Mouse (Mus musculus) stomach, embryonic 16.5 days (tissue): ENCODE data around the gene Trpc2. TPM values are rescaled to one million over a fixed set of nuclear protein-coding genes. Genes with fewer than 3 reads are reported as not detected.

ENCODE experiments used
- ATAC-seq: fragments of 200-750 bp; cut with Nextera tagmentation; 2 replicates; pipeline ENCODE4 v1.8.0; 2017; ENCODE audit warnings: moderate number of reproducible peaks, moderate TSS enrichment; ENCODE audit not compliant: insufficient read depth, low FRiP score
- H3K27ac ChIP-seq: fragments of 300-500 bp; sonication (generic); 2 replicates; pipeline ENCODE4 v1.5.1; 2014; ENCODE audit warnings: low read length
- H3K27me3 ChIP-seq: fragments of 300-500 bp; sonication (generic); 2 replicates; pipeline ENCODE4 v1.6.1; 2014; ENCODE audit warnings: low read length, control low read depth, mixed read lengths; ENCODE audit not compliant: control insufficient read depth, insufficient read depth
- H3K36me3 ChIP-seq: fragments of 300-500 bp; sonication (generic); 2 replicates; pipeline ENCODE4 v1.6.1; 2014; ENCODE audit warnings: low read length; ENCODE audit not compliant: control insufficient read depth, insufficient read depth
- H3K4me1 ChIP-seq: fragments of 300-500 bp; sonication (generic); 2 replicates; pipeline ENCODE4 v1.6.1; 2014; ENCODE audit warnings: low read length, control low read depth, mixed read lengths; ENCODE audit not compliant: control insufficient read depth, insufficient read depth
- H3K4me2 ChIP-seq: fragments of 300-500 bp; sonication (generic); 2 replicates; pipeline ENCODE4 v1.6.1; 2014; ENCODE audit warnings: low read depth, low read length, mixed read lengths
- H3K4me3 ChIP-seq: fragments of 300-500 bp; sonication (generic); replicated peaks from 2 replicates; pipeline ENCODE4 v1.5.1; 2014; ENCODE audit warnings: mild to moderate bottlenecking, low read length
- H3K9ac ChIP-seq: fragments of 300-500 bp; sonication (generic); 2 replicates; pipeline ENCODE4 v1.6.1; 2014; ENCODE audit warnings: low read length
- H3K9me3 ChIP-seq: fragments of 300-500 bp; sonication (generic); replicated peaks from 2 replicates; pipeline ENCODE4 v1.6.1; 2016; ENCODE audit warnings: low read length, control low read depth; ENCODE audit not compliant: control insufficient read depth
- WGBS: fragments of 180-500 bp; shearing (Covaris S2); extraction: QIAGEN DNeasy Blood & Tissue Kit; methylation state at CpG from one replicate; pipeline ENCODE4 v1.1.7; 2014; 5-methylcytosine and 5-hydroxymethylcytosine counted together
- polyA plus RNA-seq: library from polyadenylated mRNA; unstranded; fragments of >200 nt; fragmentation: Nextera tagmentation; extraction: Ambion mirVana; gene quantifications from 2 replicates; pipeline ENCODE4 v1.2.1, GENCODE M21; 2015

Trpc2 gene
- polyA plus RNA-seq, 1 experiment from 2014 or later, result not detected

DNA sequence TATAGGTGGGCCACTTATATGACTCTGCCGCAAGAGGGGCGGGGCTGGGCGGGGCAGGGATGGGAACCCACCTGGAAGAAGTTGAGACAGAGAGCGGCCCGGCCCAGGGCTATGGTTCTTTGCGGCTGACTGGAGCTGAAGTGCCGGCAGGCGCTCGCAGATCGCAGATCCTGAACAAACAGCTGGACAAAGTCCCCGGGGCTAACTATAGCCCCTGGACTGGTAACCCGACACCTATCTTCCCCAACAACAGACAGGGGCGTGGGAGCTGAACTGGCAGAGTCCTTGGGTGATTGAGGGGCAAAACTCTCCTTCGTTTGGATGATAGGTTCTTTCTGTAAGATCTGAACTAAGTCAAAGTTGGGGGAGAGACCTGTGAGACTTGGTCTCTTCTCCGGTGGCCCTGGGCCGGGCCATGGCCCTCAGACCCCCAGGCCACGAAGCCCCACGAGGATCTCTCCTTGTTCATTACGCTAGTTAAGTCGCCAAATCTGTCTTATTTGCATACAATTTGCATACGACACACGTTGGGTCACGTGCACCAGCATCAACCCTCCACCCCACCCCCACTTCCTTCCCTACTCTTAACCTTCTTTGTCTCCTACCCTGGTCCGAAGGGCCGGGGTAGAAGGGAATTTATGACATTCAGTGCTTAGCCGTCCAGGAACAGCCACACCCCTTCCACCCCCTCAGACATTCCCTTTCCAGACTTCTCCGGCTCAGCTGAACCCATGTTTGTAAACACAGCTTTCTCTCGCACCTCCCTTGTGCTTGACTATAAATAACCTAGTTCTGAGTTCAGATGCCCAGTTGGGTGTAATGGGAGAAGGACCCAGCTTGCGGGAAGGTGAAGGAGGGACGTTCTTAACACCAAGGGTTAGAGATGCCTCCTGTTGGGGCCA is 17.1 kb downstream of the Trpc2 start:
- Histone ChIP-seq H3K9ac (peak overlapping the region; percentile 51), H3K4me3 (peak overlapping the region; percentile 30), H3K27me3 (no peaks in the 10 kb centered on the region), H3K4me1 (peaks cover 6% of the 10 kb centered on the region), H3K27ac (no peak overlapping the region), H3K4me2 (peak overlapping the region; percentile 54), H3K9me3 (no peaks in the 10 kb centered on the region), H3K36me3 (no peaks in the 10 kb centered on the region)
- WGBS, result 8% methylated on average over 30 of the region's 30 CpGs
- ATAC-seq, result peak; percentile 48; the same call in 1 of the 2 replicates

DNA sequence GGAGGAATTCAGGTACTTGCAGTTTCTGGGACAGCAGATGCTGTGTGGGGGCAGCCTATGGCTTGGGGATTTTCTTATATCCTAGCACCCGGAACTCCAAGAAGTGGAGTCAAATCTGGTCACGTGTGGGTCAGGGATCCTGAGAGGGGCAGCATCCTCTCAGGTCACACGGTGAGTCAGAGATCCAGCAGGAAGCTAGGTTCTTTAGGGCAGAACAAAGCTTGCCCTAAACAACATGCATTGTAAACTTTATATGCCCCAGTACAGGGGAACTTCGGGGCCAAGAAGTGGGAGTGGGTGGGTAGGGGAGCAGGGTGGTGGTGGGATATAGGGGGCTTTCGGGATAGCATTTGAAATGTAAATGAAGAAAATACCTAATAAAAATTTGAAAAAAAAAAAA is 18.0 kb downstream of the Trpc2 start:
- Histone ChIP-seq H3K27ac (no peak overlapping the region), H3K36me3 (no peaks in the 10 kb centered on the region), H3K4me3 (no peak overlapping the region), H3K4me2 (no peak overlapping the region), H3K9me3 (no peaks in the 10 kb centered on the region), H3K27me3 (no peaks in the 10 kb centered on the region), H3K4me1 (peaks cover 6% of the 10 kb centered on the region), H3K9ac (no peak overlapping the region)
- ATAC-seq, result no peak
- 62% methylated on average over 5 of the region's 5 CpGs for WGBS

- Histone ChIP-seq H3K36me3 (no peaks in the 10 kb centered on the region), H3K4me1 (peaks cover 6% of the 10 kb centered on the region), H3K9me3 (no peaks in the 10 kb centered on the region), H3K27ac (no peak within 1 kb of the TSS), H3K4me2 (no peak within 1 kb of the TSS), H3K4me3 (no peak within 1 kb of the TSS), H3K9ac (no peak within 1 kb of the TSS), H3K27me3 (no peaks in the 10 kb centered on the region)
- no peak for ATAC-seq
- WGBS, result 69% methylated on average over 5 of the region's 5 CpGs
Measured at GRCm38 (mm10) chr7:102101487-102101886, 18.6 kb downstream of the Trpc2 start, which contains the start of gene Art1. Gene Art1 (plus strand): TSS chr7:102101743.

DNA sequence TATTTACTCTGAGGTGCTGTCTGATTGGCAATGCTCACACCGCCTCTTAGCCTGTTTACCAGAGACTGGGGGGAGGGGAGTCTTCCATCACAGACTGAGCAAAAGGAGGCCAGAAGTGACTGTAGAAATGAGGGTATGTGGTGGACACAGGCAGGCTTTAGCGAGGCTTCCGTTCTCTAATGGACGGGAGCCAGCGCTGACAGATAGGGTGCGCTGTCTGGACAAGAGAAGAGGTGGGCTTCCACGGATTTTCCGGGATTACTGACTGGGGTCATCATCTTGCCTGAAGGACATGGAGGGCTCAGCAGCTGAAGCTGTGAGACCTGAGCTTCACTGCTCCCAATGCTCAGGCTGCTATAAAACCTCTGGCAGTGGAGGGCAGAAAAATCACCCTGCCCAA is 19.3 kb downstream of the Trpc2 start:
- WGBS, result 48% methylated on average over 8 of the region's 8 CpGs
- H3K27me3 ChIP-seq, result no peaks in the 10 kb centered on the region
- peaks cover 13% of the 10 kb centered on the region for H3K4me1 ChIP-seq
- no peak overlapping the region for H3K9ac ChIP-seq
- H3K4me2 ChIP-seq, result no peak overlapping the region
- no peak overlapping the region for H3K4me3 ChIP-seq
- H3K27ac ChIP-seq, result no peak overlapping the region
- no peaks in the 10 kb centered on the region for H3K9me3 ChIP-seq
- no peak for ATAC-seq
- H3K36me3 ChIP-seq, result no peaks in the 10 kb centered on the region

- Histone ChIP-seq H3K4me1 (peaks cover 13% of the 10 kb centered on the region), H3K4me3 (no peak overlapping the region), H3K27ac (no peak overlapping the region), H3K9ac (no peak overlapping the region), H3K9me3 (no peaks in the 10 kb centered on the region), H3K36me3 (no peaks in the 10 kb centered on the region), H3K4me2 (no peak overlapping the region), H3K27me3 (no peaks in the 10 kb centered on the region)
- no peak for ATAC-seq
- 44% methylated on average over 6 of the region's 6 CpGs for WGBS
Measured at GRCm38 (mm10) chr7:102102696-102103095, 19.8 kb downstream of the Trpc2 start.

DNA sequence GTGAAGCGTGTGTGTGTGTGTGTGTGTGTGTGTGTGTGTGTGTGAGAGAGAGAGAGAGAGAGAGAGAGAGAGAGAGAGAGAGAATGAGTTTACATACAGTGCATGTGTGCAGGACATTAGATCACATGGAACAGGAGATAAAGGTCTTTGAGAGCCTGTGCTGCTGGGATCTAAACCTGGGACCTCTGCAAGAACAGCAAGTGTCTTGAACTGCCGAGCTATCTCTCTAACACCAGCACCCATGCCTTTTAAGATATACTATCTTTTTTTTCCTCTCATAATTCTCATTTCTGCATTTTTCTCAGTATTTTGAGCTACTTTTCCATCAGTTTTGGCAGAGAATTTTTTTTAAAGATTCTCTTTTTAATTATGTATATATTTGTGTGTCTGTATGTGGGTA is 20.6 kb downstream of the Trpc2 start:
- ATAC-seq, result no peak
- WGBS, result 78% methylated on average over 2 of the region's 2 CpGs
- H3K4me3 ChIP-seq, result no peak overlapping the region

GRCm38 (mm10) chr7:102104126-102104525 is 21.2 kb downstream of the Trpc2 start:
- no peaks in the 10 kb centered on the region for H3K36me3 ChIP-seq
- H3K4me1 ChIP-seq, result peaks cover 13% of the 10 kb centered on the region
- ATAC-seq, result no peak
- no peak overlapping the region for H3K4me2 ChIP-seq
- no peak overlapping the region for H3K27ac ChIP-seq
- H3K9me3 ChIP-seq, result no peaks in the 10 kb centered on the region
- WGBS, result 50% methylated on average over 5 of the region's 5 CpGs
- no peak overlapping the region for H3K9ac ChIP-seq
- no peaks in the 10 kb centered on the region for H3K27me3 ChIP-seq
- no peak overlapping the region for H3K4me3 ChIP-seq

More for the DNA sequence above, 20.6 kb downstream of the Trpc2 start:
- Histone ChIP-seq H3K36me3 (no peaks in the 10 kb centered on the region), H3K9me3 (no peaks in the 10 kb centered on the region), H3K9ac (no peak overlapping the region), H3K4me2 (no peak overlapping the region), H3K27me3 (no peaks in the 10 kb centered on the region), H3K4me1 (peaks cover 13% of the 10 kb centered on the region), H3K27ac (no peak overlapping the region)

DNA sequence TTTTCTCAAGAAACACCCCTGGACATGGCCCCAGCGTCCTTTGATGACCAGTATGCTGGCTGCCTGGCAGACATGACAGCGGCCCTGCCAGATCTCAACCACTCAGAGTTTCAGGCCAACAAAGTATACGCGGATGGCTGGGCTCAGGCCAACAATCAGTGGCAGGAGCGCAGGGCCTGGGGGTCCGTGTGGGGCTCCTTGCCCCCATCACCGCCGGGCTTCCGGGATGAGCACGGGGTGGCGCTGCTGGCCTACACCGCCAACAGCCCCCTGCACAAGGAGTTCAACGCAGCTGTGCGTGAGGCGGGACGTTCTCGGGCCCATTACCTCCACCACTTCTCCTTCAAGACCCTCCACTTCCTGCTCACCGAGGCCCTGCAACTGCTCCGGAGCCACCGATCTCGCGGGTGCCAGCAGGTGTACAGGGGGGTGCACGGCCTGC is 23.8 kb downstream of the Trpc2 start:
- Histone ChIP-seq H3K36me3 (no peaks in the 10 kb centered on the region), H3K4me3 (peak overlapping the region; percentile 39), H3K4me2 (peak overlapping the region; percentile 60), H3K27me3 (no peaks in the 10 kb centered on the region), H3K4me1 (peaks cover 7% of the 10 kb centered on the region; the same call in 1 of the 2 replicates), H3K9ac (peak overlapping the region; percentile 67), H3K27ac (no peak overlapping the region), H3K9me3 (no peaks in the 10 kb centered on the region)
- ATAC-seq, result 0 out of 2 replicates have a peak, but pooled peaks have one; percentile 11
- WGBS, result 14% methylated on average over 23 of the region's 23 CpGs

DNA sequence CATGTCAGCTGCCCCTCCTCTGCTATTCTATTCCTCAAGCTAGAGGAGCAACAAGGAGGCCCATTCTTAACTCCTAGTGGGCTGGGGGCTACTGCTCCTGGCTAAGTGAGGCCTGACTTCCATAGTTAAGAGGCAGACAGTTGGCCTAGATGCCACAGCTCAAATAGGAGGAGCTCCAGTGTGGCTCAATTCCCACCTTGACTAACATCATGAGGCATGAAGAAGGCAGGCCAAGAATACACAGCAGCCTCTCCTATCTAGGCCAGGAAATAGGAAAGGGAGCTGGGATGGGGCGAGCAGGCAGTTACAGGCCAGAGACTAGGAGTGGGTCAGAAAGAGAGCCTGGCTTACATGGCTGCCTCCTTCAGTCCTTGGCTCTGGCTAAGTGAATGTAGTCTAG is 25.3 kb downstream of the Trpc2 start:
- Histone ChIP-seq H3K9ac (no peak overlapping the region), H3K27me3 (no peaks in the 10 kb centered on the region), H3K4me1 (peaks cover 7% of the 10 kb centered on the region; the same call in 1 of the 2 replicates), H3K4me3 (no peak overlapping the region), H3K36me3 (no peaks in the 10 kb centered on the region), H3K4me2 (no peak overlapping the region), H3K9me3 (no peaks in the 10 kb centered on the region), H3K27ac (no peak overlapping the region)
- ATAC-seq, result no peak
- 79% methylated on average over 1 of the region's 1 CpGs for WGBS
